Mouse (Mus musculus) cerebellum, adult 18-20 months (tissue): ENCODE measurements around the gene Rbmxl1.
"Not testable (repeated sequence)": the region's sequence is repeated elsewhere in the genome, so short reads cannot be mapped to it uniquely, and the experiment has no call there.

Experiments used
- DNase-seq, 2 experiments: peaks; one replicate each; pipeline ENCODE4 v3.0.0; 2021

The Rbmxl1 gene

GRCm38 (mm10) chr8:78508719-78509272 lies at the start of gene Rbmxl1:
Rbmxl1 (minus strand) TSS chr8:78508898.
- DNase-seq = peak; percentile 89 to 95

GRCm38 (mm10) chr8:78556773-78557434 lies 48.2 kb upstream of the Rbmxl1 start:
- no peak for DNase-seq

DNA sequence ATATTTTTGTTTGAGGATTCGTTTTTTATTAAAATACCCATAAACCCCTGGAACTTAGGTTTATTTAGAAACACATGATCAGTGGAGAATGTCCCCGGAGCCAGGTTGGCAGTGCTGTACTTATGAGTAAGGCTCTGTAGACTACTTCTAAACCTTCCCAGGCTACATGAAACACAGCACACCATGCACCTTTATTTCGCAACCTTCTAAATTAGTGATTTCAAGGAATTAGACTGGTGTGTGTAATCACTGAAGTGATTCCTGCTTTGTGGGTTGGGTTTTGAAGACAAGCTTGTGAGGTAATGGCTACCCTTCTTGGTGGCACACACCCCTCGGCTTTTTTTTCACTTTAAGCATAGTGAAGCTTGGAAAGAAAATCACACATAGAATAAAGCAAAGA lies 47.1 kb upstream of the Rbmxl1 start:
- no peak for DNase-seq

GRCm38 (mm10) chr8:78550752-78551134 lies 42.0 kb upstream of the Rbmxl1 start:
- no peak for DNase-seq

DNA sequence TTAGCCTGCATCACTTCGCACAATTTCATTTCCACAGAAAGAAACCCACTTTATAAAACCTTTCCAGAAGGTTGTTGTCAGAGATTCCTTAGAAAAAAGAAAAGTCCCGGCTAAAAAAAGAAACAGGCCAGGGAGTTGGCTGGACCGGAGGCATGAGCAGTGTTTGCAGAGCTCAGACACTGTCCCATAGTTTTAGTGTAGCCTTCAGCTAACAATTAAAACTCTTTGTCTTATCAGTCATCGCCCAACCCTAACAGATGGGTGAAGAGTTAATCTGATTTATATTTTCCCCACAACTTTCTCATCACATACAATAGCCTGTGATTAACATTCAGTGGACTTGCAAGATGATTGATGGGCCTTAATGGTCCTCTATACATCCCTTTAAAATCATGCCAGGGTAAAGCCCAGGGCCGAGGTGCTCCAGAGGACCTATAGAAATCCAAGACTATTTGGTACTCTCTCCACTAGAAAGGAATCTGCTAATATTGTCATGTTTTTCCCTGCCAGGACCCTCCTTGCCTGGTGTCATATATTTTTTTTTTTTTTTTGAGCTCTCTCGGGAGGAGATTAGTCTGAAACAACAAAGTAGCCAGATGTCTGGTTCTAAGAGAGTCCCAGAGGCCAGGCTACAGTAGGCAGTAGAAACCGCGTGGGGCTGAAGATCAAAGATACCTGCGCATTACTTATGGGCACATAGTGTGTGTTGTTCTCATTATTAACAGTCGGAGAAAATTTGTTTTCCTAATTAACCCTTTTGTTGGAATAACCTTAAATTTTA lies 41.5 kb upstream of the Rbmxl1 start:
- no peak for DNase-seq

DNA sequence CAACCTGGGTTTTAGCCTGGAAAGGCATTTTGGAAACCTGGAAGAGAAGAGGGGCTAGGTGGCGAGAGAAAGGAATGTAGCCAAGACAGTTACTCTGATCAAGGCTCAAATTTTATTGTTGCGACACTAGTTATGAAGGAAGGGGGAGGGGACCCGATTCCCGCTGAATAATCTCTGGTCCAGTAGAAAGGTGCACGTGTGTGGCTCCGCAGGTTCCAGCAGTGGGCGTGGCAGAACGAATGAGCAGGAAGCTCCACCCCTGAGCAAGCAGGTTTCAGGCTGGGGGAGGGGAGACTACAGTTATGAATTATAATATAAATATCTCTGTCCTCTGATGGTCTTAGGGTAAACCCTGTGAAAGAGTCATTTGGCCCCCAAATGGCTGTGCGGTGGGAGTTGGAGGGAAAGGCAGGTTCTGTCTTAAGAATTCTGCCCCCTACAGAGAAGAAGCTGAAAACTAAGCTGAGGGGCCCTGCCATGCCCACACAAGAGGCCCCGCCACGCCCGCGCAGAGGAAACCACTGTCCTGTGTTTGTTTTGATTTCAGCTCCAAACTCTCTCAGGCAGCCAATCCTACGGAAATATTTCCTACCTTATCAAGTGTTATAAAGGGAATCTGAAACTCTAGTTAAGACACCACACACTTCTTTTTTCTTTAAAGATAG lies 36.6 kb upstream of the Rbmxl1 start:
- DNase-seq = not testable (repeated sequence)

GRCm38 (mm10) chr8:78544545-78544944 lies 35.8 kb upstream of the Rbmxl1 start:
- no peak for DNase-seq

DNA sequence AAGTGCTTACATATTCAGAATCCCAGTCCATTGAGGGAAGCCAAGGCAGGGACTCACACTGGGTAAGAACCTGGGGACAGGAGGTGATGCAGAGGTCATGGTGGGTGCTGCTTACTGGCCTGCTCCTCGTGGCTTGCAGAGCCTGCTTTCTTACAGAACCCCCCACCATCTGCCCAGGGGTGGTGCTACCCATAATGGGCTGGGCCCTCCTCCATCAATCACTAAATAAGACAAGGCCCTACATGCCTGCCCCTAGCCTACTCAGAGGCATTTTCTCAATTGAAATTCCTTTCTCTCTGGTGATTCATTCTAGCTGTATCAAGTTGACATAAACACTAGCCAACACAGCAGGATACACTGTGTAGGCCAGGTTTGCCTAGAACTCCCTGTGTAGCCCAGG lies 34.9 kb upstream of the Rbmxl1 start:
- DNase-seq = no peak

DNA sequence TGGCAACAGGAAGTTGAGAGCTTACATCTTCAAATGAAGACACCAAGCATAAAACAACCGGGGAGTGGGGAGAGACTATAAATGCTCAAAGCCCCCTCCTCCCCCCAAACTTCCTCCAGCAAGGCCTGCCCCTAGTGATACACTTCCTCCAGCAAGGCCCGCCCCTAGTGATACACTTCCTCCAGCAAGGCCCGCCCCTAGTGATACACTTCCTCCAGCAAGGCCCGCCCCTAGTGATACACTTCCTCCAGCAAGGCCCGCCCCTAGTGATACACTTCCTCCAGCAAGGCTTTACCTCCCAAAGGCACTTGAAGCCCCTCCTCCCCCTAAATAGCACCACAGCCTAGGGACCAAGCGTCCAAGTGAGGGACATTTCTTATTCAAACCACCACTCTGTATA lies 34.0 kb upstream of the Rbmxl1 start:
- not testable (repeated sequence) for DNase-seq

DNA sequence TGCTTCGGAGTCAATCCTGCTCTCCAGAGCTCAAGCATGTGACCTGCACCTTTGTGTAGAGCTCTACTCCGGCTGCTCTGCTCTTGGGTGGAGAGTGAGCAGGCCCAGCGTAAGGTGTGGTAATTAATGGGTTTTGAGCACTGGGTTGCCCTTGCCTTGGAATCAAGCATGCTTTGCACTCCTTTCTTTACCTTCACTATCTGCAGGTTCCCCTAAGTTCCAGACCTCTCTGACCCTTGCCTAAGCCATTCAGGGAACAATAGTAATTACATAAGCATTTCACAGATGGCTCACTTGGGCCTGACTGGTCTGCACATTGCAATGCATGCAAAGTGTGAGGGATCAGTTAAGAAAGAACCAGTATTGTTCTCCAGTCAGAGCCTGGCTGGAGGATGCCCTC lies 29.1 kb upstream of the Rbmxl1 start:
- DNase-seq = no peak

DNA sequence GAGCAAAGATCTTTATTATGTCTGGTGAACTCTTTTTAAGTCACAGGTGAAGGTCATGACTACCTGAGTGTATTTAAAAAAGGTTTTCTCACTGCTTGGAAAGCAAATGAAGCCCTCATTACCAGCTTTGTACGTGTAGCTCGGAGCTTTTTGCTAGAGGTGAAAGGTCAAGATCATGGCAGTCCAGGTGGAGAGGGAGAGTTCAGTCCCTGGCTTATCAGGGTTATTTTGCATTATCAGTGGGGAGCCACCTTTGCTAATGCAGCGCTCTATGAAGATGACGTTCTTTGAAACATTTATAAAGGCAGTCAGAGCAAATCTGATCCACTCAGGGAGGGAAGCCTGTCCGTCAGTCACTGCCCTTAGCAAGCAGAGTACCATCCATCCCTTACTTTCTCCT lies 28.0 kb upstream of the Rbmxl1 start:
- DNase-seq = no peak

GRCm38 (mm10) chr8:78533981-78534380 lies 25.3 kb upstream of the Rbmxl1 start:
- DNase-seq = no peak

DNA sequence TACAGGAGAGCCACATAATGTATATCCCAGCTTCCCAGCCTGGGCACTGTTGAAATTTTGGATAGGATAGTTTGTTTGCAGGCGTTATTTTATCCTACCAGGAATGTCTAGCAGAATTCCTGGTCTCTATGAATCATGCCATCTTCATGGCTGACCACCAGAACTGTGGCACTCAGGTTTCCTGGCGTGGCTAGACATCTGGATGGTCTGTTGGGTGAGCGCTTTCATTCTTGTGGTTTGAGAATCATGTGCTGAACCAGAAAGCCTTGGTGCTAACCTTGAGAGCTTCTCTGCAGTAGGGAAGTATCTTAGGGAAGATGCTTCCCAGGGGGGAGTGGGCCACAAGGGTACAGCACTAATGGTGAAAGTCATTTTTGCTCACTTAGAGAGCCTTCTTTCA lies 6.4 kb upstream of the Rbmxl1 start:
- DNase-seq = no peak

DNA sequence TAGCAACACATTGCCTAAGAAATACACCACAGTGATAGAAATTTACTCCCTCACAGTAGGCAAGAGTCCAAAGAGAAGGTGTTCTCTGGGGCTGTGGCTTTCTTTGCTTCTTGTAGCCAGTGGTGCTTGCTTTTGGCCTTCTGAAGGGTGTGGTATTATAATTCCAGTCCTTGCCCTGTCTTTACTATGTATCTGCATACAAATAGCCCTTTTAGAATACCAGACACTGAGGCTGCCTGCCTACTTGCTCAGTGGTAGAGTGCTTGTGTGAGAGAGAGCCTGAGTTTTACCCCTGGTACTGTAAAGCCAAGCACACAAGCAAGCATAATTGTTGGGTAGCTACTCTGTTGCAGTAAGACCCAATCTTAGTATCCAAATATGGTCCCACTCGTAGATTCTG lies 6.0 kb upstream of the Rbmxl1 start:
- no peak for DNase-seq

DNA sequence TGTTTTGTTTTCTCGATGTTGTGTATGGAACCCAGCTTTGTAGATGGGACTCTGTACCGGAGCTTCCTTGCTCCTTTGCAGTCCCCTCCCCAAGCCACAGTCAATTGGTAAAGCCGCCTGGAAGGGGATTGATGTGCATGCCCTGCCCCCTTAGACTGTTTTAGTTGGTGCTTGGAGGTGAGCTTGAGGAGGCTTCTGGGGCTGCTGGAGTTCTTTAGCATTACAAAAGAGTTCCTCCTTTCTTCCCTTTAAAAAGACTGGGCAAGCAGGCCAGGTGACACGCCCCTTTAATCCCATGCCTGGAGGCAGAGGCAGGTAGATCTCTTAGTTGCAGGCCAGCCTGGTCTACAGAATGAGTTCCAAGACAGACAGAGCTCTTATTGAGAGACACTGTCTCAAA lies 4.4 kb upstream of the Rbmxl1 start:
- no peak for DNase-seq

DNA sequence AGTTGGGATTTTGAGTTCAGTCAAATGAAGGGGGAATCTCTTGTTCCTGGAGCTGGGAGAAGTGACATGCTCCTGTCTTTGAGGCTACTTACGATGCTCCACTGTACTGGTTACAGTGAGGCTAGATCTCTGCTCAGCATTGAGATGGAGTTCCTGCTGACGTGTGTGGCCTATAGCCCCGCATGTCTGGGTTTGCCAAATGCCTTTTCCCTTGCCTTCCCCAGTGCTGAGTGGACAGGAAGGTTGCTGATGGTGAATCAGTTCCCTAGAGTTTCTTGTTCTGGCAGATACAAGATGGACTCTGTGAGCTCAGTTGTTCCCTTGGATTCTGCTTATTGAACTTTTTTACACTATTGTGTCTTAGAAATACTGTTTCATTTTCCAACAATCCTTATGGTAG lies 2.2 kb upstream of the Rbmxl1 start:
- no peak for DNase-seq

DNA sequence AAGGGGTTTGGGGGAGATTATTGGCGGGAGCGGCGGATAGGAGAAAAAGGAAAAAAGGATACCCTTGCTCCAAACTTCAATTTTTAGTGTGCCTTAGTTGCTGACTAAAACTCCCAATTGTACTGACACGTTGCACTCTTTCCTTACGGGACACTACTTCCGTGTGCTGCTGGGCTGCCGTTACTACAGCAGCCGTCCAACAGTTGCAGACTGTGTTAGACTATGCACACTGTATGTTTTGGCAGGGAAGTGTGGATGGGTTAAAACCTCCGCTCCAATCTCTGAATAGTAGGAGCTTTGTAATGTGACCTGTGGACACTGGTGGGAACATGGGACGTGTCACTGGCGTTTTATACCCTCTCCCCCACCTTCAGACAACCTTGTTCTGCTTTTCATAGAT lies 1.4 kb upstream of the Rbmxl1 start:
- DNase-seq = peak in 1 of 2 experiments; percentile 8

DNA sequence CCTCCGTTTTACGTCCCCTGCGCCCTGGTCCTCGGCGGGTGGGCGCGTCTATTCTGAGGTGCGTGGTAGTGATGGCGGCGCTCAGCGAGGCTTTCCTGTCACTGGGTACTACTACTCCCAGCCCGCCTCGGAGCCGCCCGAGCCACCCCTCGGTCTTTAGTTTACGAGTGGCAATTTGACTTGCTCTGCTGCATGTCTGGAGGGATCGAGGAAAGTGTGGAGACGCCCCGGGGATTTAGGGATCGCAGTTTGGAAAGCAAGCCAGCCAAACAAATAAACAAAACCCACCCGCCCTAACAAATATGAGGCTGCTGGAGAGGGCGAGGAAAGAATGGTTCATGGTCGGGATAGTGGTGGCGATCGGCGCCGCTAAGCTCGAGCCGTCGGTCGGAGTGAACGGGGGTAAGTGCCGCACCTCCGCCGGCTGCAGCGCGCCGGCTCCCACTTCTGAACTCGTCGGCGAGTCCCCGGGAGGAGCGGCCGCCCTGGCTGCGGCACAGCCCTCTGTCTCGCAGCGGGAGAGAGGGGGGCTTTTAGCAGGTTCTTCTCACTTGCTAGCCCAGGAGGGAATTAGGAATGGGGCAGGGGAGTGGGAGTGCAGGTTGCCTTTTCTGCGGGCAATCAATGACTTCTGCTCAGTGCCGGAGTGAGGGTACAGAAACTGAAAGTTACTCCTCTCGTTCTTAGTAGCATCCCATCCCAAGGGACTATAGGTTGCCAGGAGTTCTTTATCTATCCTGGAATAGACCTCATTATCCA lies 754 bp upstream of the Rbmxl1 start, which contains the start of gene Slc10a7:
Gene Slc10a7 (plus strand): TSS at position 74 of the 759 bp plus-strand sequence.
- DNase-seq = peak; percentile 87 to 90

DNA sequence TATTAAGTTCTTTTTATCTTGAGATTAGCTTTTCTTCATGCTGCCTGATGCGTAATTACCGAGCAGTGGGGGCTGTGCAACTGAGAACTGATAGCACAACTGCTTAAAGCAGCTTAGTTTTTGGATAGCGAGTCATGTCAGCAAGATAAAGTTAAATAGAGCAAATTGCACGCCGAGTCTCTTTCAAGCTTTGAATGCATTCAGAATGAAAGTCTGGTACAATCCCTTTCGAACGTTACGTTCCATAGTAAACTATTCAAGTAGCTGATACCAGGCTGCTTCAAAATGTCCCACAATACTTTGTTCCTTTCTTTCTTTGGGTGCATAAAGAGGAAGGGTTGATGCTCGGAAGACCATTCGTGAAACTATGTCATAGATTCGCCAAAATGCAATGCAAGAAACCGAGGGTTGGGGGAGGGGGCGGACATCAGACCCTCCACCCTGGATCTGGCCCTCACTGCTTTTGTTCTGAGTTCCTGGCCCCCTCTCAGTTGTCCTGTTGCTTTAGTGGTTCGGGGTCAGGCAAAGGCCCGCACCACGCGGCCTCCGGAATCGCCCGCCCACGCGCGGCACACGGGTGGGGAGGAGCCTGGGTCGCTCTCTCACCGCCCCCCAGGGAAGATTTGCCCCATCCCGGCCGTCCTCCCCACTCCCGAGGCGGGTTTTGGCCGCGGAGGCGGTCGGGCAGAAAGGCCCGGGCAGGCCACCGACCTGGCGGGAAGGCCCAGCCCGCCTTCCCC lies 549 bp downstream of the Rbmxl1 start:
- peak; percentile 10 to 56 for DNase-seq

- DNase-seq = no peak
Observed at GRCm38 (mm10) chr8:78502706-78503105, 6.0 kb downstream of the Rbmxl1 start.

DNA sequence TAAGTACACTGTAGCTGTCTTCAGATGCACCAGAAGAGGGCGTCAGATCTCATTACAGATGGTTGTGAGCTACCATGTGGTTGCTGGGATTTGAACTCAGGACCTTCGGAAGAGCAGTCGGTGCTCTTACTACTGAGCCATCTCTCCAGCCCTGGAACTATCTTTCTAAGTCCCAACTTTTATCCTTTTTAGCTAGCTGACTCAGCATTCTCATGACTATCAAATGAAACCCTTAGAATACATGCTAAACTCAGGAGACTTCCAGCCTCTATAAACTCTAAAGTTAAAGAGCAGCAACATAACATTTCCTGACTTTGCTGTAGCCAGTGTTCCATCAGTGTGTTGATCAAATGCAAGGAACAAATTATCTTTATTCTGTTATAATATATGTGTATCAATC lies 12.4 kb downstream of the Rbmxl1 start:
- DNase-seq = not testable (repeated sequence)

- no peak for DNase-seq
Observed at GRCm38 (mm10) chr8:78493031-78493430, 15.7 kb downstream of the Rbmxl1 start.
